Mouse (Mus musculus): Measurements from ENCODE around the gene Shb.
A peak's percentile ranks its signal among the peaks of the same experiment; 100 is the strongest.

The Shb gene

DNA sequence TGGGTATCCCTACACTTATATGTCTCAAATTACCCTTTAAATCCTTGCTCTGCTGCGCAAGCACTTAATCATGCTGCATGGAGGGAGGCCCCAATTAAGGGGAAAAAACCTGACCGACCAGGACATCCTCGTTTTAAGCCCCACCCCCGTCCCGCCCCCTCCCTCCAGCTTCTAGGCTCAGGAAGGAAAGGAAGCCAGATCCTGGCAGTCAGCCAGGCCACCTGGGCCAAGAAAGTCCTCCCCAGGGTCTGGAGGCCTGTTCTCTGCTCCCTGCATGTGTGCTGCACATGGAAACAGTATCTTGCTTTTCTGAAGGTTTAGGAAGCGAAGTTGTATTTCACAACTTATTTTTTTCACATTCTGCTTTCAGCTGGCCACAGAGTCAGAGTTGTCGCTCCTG, at the start of gene Shb:
Shb (minus strand) TSS at position 96 of the 400 bp plus-strand sequence.
- peak; percentile 78 to 86 for DNase-seq

- DNase-seq, result no peak
These were observed 48.8 kb upstream of the Shb start for GRCm38 (mm10) chr4:45581095-45581494.

- DNase-seq, result no peak
These were observed 46.5 kb upstream of the Shb start for GRCm38 (mm10) chr4:45578554-45579370.

DNA sequence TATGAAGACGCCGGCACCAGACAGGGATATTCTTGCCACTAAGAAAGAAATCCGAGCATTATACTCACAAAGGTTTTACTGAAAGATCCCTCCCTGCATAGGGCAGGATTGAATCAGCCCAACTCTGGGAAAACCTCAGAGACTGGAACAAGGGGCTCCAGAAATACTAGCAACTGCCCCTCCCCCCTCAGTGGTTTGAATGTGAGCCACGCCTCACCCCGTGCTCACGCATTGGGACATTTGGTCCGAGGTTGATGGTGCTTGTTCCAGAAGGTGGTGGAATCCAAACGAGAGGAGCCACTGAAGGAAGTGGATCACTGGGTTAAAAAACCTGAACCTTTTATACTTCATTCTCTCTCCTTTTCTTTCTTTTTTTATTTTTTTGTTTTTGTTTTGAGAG, 45.4 kb upstream of the Shb start:
- no peak for DNase-seq

GRCm38 (mm10) chr4:45574614-45575169, 42.4 kb upstream of the Shb start:
- DNase-seq, result peak in 1 of 2 experiments; percentile 37

DNA sequence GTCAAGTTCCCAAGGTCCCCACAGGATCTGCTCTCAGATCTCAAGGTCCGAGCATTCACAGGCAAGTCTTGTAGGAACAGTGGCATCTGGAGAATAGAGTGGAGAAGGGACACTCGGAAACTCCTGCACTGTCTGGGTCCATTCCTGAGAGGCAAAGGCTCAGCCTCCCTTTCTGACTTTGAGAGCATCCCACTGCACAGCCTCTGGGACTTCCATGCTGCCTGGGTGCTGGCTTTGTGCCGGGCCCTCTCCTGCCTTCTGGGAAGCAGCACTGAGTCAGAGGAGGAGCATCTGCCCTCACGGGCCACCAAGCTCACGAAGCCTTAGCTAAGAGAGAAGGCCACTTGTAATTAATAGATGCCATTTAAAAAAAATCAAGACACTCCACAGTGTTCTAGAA, 37.3 kb upstream of the Shb start:
- no peak for DNase-seq

GRCm38 (mm10) chr4:45558211-45558610, 25.9 kb upstream of the Shb start:
- no peak for DNase-seq

DNA sequence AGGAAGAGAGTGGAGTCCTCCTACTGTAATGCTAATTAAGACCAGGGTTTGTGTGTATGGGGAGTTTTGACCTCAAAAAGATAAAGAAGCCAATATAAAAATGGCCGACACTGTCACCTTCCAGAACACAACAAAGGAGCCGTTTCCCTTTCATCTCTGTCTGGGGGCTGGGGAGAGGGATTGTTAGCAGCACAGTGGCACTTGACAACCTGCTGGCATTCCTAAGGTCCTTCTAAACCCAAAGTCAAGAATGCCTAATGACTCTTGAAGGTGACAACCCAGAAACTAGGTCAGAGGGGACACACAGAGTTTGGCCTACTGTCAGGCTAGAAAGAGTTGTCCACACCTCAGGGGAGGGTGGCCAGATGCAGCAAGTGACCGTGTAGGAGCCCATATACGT, 20.3 kb upstream of the Shb start:
- DNase-seq, result peak; percentile 27 to 35

- DNase-seq, result no peak
These were observed 18.7 kb upstream of the Shb start for GRCm38 (mm10) chr4:45550970-45551369.

DNA sequence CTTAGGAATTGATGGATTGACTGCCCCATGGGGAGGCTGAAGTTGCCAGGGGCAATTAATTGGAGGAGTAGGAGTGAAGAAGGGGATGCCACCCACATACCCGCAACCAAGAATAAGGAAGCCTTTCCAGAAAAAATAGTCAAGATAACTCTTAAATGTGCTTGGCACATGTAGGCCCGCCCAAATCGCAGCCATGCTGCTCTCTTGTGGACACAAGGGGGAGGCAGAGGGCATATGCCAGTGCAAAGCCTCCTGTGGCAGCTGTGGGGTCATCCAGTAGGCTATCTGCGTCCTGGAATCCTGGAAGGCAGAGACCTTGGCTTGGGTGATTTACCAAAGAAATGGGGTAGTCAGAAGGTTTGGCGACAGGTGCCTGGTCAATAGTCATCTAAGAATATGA, 17.2 kb upstream of the Shb start:
- DNase-seq, result peak; percentile 47 to 56

- DNase-seq, result no peak
These were observed 13.6 kb upstream of the Shb start for GRCm38 (mm10) chr4:45545851-45546250.

GRCm38 (mm10) chr4:45543481-45544051, 11.3 kb upstream of the Shb start:
- no peak for DNase-seq

GRCm38 (mm10) chr4:45540151-45540933, 8.1 kb upstream of the Shb start:
- no peak for DNase-seq

- DNase-seq, result no peak
These were observed 6.9 kb upstream of the Shb start for GRCm38 (mm10) chr4:45539187-45539586.

DNA sequence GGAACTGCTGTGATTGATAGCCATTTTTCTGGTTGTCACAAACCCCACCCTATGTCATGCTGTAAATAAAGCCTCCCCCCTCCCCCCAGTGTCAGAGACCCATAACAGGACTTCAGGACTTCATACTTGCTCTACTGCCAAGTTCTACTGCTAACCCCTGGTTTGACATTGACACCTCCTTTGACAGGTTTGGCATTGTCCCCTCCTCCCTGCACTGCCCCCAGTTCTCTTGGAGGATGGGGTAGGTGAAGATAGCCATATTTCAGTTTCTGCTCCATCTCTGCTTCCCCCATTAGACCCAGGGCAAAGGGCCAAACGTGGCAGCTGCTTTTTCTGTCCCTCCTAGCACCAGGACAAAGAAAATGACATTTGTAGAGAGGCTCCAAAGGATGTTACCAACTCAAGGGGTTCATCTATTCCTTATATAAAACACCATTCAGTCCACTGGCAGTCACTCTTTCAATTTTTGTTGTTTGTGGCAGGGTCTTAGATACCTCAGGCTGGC, 1.2 kb upstream of the Shb start:
- DNase-seq, result no peak

DNA sequence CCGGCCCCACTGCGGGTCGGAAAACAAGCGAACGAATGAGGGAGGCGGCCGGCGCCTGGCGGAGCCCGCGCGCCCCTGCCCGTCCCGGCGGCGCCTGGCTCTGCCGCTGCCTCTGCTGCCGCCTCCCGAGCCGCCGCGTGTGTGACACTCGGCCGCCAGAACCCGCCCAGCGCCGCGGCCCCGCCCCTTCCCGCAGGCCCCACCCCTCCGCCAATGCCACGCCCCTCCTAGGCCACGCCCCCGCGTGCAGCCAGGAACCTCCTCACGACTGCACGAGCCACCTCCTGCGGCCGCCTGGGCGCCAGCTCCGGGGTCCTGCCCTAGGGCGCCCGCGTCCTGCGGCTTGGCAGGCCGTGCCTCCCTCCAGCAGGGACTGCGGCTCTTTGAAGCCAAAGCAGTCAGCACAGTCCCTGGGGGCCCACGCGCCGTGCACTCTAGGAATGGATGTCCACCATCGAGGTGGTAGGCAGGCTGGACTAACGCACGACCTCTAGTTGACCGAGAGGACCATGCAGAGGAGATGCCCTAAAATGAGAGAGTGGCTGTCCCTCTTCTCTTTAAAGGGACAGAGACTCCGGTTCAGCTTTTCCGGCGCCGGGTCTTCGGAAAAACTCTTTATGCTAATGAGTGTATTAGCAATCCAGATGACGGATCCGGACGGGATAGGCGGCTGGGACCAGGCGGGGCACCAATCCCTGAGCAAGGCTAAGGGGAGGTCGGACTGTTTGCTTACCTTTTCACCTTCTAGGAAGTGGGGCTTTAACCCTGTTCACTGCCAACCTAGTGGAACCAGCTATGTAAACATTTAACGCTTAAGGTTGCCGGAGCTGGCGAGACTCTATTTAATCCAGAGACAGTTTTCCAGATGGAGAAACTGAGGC, 1.4 kb downstream of the Shb start:
- peak; percentile 94 to 95 for DNase-seq

DNA sequence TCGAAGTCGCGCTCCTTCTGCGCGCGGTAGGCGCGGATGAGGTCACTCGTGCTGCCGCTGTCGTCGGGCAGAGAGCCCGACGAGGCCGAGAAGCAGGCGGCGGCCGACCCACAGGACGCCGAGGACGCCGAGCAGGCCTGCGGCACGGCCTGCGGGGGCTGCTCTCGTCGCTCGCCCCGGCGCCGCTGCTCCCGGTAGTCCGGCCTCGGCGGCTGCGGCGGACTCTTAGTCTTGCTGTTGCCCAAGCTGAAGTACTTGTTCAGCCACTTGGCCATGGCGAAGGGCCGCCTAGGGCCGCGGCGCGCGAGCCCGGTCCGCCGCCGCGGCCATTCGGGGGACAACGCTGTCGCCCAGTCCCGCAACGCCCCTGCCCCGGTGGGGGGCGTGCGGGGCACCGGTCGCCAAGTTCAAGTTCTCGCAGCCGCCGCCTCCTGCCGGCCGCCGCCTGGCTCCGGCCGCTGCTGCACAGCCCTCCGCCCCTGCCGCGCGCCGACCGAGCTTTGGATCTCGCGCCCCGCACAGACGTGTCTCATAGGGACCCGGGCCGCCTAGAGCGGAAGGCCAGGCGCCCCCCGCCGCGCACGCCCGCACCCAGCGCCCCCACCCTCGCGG, 2.2 kb downstream of the Shb start:
- peak in 1 of 2 experiments; percentile 75 for DNase-seq

GRCm38 (mm10) chr4:45529201-45529985, 2.9 kb downstream of the Shb start:
- peak in 1 of 2 experiments; percentile 36 for DNase-seq

DNA sequence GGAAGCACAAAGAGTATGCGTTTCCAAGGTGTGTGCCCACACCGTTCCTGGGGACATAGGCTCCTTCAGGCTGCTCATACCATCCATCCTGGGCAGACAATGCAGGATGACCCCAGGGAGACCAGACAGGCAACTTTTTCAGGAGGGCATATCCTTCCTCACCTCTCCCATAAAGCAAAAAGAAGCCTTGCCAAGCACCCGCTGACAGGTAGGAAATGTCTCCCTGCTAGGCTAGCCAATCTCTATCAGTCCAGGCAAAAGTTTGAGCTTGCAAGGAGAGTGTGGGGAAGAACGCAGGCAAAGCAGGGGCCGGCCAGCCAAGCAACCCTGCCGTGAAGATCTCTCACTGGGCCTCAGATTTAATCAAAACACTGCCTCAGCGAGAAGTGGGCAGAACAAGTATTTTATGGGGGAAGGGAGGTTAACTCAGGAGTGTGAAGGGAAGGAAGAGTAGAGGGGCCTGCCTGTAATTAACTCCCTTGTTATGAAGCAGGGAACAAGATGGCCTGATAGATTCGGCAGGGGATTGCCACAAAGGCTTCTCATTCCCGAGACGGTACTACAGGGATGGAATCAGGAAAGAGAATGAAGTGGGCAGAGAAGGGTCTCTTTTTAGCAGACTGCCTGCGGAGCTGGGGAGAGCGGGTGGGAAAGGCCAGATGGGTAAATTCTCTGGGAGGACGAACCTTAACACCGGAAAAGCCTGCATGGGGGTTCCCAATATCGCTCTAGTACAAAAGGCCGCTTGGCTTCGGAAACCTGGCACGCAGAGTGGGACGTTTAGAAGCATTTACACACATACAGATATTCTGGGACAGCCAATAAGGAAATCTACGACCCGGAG, 3.7 kb downstream of the Shb start:
- peak in 1 of 2 experiments; percentile 40 for DNase-seq
